Mouse (Mus musculus) cerebellum, postnatal 10 days (tissue): Measurements from ENCODE around the gene Gm13101.
"Not testable (repeated sequence)": the region's sequence is repeated elsewhere in the genome, so short reads cannot be mapped to it uniquely, and the experiment has no call there.

Source experiments
- DNase-seq, 2 experiments: peaks; one replicate each; pipeline ENCODE4 v3.0.0; 2021; ENCODE audit warnings: mixed read lengths in 2 of 2

Gm13101 gene

GRCm38 (mm10) chr4:143966850-143967249 lies at the start of gene Gm13101:
Gene Gm13101, minus strand, starts transcription at chr4:143966950.
- not testable (repeated sequence) for DNase-seq

- not testable (repeated sequence) for DNase-seq
Measured at GRCm38 (mm10) chr4:143994269-143994668, 27.5 kb upstream of the Gm13101 start, which contains the start of gene Pramef17. Gene Pramef17, minus strand, starts transcription at chr4:143994369.

- peak; percentile 44 to 59 for DNase-seq
Measured at GRCm38 (mm10) chr4:143988126-143988525, 21.4 kb upstream of the Gm13101 start.

DNA sequence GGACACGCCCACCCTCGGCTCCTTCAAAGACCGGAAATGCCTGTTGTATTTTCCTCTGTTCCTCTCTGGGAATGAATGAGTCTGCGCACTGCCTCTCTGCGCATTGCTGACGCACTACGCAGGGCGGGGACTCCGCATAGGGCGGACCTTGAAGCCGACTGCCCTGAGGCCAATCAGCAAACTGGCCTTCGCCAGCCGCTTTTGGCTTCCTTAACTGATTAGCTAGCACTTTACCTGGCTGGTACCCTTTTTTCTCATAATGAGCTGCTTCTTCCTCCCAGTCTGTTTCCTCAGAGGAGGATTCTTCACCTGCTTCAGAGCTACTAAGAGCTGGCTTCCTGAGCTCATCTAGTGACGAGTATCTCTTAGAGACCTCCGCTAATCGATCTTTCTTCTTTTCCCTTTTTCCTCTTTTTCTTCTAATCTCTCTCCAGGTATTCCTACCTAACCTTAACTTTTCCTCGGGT lies 20.8 kb upstream of the Gm13101 start:
- peak; percentile 3 to 50 for DNase-seq

DNA sequence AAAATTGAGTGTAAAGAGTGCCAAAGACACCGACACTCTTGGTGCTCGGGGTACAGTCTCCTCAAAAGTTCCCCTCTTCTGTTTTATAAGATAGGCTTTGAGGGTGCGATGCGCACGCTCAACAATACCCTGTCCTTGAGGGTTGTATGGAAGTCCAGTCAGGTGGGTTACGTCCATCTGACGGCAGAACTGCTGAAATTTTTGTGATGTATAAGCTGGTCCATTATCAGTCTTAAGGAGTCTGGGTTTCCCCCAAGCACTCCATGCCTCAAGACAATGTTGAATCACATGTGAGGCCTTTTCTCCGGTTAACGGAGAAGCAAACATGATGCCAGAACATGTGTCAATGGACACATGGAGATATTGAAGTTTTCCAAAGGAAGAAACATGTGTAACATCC lies 19.0 kb upstream of the Gm13101 start:
- DNase-seq: peak; percentile 3 to 12

DNA sequence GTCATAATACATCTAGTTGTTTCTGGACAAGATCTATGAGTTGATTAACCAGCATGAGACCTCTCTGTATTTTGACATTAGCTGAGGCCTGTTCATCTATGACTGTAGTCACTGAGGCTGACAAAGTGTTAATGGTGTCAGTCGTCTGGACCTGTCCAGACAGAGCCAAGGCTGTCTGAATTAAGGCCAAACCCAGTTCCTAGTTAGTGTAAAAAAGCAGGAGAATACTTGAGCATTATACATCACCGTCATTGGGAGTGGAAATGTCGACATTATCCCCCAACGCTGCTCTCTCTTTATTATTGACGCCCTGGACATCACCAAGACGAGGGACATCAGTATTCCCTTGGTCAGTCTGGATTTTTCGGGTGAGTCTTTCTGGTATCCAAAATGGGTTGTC lies 18.4 kb upstream of the Gm13101 start:
- DNase-seq: not testable (repeated sequence)

GRCm38 (mm10) chr4:143983446-143983845 lies 16.7 kb upstream of the Gm13101 start:
- DNase-seq: not testable (repeated sequence)

- DNase-seq: not testable (repeated sequence)
Measured at GRCm38 (mm10) chr4:143950916-143951315, 15.8 kb downstream of the Gm13101 start, which contains the start of gene Pramef25. Gene Pramef25, minus strand, starts transcription at chr4:143951016.
